Mouse (Mus musculus) liver, embryonic 14.5 days (tissue): ENCODE results near the gene Man2b1.

Experiments used
- CTCF ChIP-seq: IDR thresholded peaks from 2 replicates; pipeline ENCODE4 v1.5.1; 2016; ENCODE audit warnings: antibody characterized with exemption, low read depth, control low read depth
- EP300 ChIP-seq: IDR thresholded peaks from 2 replicates; pipeline ENCODE4 v1.6.1; 2016; ENCODE audit warnings: antibody characterized with exemption, low read depth

- TF ChIP-seq CTCF: no peak
- TF ChIP-seq EP300: no peak
Observed at GRCm38 (mm10) chr8:85081216-85081555, 1.9 kb upstream of the Man2b1 start, which contains the start of gene Wdr83.
